Mouse (Mus musculus) monocyte, adult 5-6 weeks (primary cell): Measurements from ENCODE around the gene Six5. TPM values are rescaled to one million over a fixed set of nuclear protein-coding genes. Genes with fewer than 3 reads are reported as not detected.
"Not testable (repeated sequence)": the region's sequence is repeated elsewhere in the genome, so short reads cannot be mapped to it uniquely, and the experiment has no call there.

Experiments
- ATAC-seq: fragments of 153-309, 156-312 bp; replicated peaks from 2 replicates; pipeline ENCODE4 v1.8.0; 2017; ENCODE audit warnings: mild to moderate bottlenecking; ENCODE audit not compliant: low TSS enrichment, insufficient number of reproducible peaks, severe bottlenecking, poor library complexity, low FRiP score
- total RNA-seq: library from RNA; stranded (forward); fragments of 200-1000, 200-491, 200-594 nt; gene quantifications from 3 replicates; pipeline ENCODE4 v1.2.3, GENCODE M21; 2017

Six5 gene
- not detected in 3 replicates for total RNA-seq

DNA sequence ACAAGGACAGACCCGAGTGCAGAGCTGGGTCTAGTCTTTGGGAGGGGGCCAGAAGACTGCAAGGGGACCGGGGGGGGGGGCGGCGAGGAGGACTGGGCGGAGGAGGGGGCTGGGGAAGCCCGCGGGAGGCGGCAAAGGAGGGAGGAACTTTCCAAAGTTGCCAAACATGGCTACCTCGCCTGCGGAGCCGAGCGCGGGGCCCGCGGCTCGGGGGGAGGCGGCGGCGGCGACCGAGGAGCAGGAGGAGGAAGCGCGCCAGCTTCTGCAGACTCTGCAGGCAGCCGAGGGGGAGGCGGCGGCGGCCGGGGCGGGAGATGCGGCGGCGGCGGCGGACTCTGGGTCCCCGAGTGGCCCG lies at the start of gene Six5:
Gene Six5 (plus strand): TSS at position 124 of the 355 bp plus-strand sequence.
- ATAC-seq: no peak

DNA sequence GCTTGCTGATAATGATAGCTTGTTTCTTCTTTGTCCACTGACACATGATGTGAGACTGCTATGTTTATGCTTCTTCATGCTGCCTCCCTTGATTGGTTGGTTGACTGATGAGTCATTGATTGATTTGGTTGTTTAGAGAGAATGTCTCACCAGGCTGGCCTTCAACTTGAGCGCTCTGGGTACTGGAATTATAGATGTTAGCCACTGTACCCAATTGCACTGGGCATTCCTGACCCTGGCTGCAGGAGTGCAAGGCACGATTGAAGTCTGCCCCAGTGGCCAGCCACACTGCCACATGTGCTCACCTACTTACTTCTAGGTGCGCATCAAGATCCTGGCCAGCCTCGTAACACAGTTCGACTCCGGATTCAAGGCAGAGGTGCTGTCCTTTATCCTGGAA lies 49.8 kb upstream of the Six5 start:
- ATAC-seq: no peak

DNA sequence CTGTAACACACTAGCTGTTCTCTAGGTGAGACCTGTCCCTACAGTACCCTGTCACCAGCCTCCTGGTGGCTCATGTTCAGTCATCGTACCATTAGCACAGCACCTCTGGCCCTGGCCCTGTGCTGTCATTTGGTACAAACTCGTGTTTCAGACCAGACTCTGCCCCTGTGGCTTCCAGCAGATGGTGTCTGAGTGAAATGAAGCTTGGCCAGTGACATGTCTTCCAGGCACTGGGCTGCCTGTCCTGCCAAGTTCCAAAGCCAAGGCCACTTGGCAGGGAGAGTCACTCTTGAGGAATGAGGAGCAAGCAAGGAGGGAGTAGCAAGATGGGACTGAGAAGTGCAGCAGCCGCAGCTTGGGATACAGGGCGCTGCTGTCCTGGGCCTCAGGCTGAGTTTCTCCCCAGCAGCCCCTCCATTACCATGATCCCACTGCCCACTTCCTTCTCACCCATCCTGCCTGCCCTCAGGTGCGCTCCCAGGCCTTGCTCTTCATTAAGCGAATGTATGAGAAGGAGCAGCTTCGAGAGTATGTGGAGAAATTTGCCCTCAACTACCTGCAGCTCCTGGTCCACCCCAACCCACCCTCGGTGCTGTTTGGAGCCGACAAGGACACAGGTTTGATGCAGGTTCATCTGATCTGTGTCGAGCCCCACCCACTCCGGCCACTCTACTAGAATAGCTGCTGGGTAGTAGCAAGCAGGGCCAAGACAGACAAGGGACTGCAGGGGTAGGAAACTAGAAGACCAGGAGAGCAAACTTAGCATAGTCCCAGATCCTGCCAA lies 47.9 kb upstream of the Six5 start:
- ATAC-seq: no peak

DNA sequence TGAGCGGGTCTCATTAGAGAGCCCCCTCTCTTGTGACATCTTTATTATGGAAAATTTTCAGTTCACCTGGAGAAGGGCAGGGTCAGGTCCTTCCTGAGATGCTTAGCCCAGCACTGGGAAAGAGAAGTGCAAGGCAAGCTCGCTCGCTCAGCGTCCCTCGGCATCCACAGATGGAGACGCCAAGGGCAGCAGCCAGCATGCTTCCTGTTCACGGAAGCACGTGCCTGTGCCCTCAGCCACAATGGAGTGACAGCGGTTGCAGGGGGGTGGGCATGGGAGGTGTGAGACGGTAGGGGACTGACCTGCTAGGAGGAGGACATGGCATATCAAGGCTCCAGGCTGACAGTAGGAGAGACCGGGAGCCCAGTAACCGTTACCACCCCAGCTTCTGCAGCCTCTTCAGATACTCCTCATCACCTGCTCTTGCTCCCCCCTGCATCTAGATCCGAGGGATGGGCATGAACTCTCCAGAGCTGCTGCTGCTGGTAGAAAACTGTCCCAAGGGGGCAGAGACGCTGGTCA lies 46.3 kb upstream of the Six5 start:
- no peak for ATAC-seq

DNA sequence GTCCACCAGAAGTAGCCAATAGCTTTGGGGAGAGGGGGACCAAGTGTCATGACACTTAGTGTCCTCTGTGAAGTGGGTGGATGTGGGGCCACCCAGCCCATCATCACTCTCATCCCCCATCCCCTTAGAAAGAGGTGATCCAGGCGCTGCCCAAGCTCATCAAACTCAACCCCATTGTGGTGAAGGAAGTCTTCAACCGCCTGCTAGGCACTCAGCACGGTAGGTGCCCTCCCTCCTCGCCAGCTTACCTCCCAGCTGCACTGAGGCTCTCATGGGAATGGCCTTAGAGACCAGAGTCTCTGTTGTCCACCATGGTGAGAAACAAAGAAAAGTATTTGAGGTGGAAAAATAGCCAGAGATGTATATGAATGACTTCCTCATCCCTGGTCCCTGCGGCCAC lies 45.1 kb upstream of the Six5 start:
- no peak for ATAC-seq

DNA sequence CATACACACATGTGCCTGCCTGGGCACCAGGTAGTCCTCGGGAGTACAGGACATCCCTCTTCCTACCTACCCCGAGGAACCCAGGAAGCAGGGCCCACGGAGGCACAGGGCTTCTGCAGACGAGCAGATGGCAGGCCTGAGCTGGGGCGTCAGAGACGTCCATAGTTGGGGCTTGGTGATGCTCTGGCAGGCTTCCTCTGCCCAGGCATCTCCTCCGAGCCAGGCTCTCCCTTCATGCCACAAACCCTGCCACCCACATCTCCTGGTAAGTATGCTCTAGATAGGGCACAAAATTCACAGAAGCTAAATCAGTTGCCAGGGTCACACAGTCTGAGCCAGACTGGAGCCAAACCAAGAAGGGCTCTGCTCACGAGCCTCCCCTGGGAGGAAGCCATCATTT lies 44.2 kb upstream of the Six5 start:
- ATAC-seq: no peak

DNA sequence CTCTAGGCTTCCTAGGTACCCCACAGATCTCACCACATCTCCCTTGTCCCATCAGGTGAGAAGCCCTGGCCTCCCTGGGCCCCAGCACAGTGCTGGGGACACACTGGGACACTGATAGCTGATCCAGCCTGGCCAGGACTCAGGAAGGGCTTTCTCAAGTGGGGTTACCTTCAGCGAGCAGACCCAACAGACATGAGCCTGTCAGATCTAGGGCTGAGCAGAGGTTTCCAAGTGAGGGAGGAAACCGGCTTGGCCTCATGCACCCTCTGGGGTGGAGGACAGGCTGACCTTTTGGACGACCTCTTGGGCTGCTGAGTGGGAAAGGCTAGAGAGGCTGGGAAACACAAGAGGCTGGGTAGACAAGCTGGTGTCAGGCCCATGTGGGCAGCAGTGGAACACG lies 43.2 kb upstream of the Six5 start:
- no peak for ATAC-seq

DNA sequence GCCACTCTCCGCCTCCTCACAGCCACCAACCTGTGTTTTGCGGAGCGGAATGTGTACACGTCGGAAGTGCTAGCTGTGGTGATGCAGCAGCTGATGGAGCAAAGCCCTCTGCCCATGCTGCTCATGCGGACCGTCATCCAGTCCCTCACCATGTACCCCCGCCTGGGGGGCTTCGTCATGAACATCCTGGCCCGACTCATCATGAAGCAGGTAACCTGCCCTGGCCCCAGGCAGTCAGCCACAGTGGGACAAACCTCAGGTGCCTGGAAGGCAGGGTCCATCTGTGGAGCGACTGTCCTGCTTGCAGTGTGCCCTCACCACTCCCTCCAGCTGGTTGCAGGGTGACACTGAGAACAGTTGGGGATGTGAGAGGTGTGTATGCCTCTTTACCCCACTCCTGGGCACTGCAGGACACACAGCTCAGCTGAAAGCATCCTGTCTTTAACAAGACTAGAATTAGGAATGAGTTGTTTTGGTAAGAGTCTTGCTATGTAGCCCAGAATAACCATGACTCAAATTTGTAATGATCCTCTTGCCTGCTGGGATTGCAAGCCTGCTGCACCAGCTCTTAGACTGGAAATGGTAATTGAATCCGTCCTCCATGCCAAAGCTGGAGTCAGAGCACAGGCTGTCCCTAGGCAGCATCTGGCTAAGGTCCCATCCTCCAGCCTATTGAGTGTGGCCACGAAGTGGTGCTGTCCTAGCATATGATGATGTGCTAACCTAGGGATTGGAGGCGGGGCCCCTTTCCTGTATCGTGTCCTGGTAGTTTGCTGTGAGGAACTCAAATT lies 41.9 kb upstream of the Six5 start:
- ATAC-seq: no peak

DNA sequence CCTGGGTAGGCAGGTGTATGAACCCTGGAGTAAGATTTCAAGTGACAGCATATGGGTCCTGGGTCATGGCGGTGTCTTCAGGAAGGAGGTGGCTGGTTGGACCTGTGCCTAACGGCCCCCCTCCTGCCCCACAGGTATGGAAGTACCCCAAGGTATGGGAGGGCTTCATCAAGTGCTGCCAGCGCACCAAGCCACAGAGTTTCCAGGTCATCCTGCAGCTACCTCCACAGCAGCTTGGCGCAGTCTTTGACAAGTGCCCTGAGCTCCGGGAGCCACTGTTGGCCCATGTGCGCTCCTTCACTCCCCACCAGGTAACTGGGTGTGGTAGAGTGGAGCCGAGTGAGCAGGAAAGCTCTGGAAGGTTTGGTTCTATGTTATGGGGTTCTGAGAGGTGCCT lies 41.3 kb upstream of the Six5 start:
- ATAC-seq: no peak

DNA sequence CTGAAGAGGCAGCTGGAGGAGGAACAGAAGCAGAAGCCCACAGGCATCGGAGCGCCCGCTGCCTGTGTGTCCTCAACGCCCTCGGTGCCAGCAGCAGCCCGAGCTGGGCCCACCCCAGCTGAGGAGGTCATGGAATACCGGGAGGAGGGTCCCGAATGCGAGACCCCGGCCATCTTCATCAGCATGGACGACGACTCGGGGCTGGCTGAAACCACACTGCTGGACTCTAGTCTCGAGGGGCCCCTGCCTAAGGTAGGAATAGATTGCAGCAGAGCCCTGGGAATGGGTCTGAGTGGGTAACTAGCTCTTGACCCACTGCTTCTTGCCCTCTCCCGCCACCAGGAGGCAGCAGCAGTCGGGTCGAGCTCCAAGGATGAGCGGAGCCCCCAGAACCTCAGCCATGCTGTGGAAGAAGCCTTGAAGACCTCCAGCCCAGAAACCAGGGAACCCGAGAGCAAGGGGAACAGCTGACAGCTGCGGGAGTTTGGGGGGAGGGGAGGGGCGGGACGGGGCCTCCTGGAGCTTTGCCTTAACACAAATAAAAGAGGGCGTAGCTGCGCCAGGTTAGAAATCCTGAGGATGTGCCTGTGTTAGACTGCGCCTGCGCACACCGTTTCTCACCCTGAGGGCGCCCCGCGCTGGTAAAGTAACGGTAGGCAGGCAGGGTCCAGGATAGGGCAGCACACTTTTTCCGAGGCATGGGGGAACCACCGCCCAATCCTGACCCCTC lies 40.2 kb upstream of the Six5 start, which contains the start of gene Rsph6a:
Gene Rsph6a (plus strand): TSS at position 644 of the 730 bp plus-strand sequence.
- no peak for ATAC-seq

DNA sequence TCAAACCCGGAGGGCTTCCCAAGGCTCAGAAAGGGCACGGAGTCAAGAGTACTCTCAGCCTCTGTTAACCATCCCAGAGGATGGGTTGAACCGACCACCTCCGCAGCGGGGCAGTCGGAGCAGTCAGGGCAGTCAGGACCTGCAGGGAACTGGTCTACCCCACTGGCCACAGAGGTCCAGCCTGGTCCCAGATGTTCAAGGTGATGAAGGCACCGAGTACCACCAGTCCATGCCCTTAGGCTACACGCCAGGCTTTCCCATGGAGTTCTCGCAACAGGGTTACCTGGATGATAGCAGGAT lies 39.7 kb upstream of the Six5 start:
- no peak for ATAC-seq

DNA sequence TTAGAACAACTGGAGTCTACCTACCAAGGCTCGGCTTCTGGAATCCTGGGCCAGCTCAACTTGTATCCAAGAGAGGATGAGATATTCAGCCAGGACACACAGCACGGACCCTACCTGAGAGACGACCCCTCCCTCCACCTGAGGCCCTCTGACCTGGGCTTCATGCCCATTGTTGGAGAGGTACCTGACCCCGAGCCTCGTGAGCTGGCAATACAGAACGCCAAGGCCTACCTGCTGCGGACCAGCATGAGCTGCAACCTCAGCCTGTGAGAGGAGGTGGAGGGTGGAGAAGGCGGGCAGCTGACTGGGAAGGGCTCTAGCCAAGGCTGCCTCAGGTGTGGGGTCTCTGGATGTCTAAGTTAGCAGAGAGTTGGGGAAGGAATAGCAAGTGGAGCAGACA lies 39.3 kb upstream of the Six5 start:
- no peak for ATAC-seq

DNA sequence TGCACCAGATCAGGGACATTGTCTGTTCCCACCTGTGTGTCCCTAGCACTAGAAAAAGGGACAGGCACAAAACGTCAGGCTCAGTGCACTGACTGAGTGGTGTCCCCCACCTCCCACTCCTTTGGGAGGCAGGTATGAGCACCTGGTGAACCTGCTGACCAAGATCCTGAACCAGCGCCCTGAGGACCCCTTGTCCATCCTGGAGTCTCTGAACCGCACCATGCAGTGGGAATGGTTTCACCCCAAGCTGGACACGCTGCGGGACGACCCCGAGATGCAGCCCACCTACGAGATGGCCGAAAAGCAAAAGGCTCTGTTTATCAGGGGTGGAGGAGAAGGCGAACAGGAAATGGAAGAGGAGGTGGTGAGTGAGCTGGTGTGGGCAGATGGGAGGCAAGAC lies 37.0 kb upstream of the Six5 start:
- ATAC-seq: no peak

DNA sequence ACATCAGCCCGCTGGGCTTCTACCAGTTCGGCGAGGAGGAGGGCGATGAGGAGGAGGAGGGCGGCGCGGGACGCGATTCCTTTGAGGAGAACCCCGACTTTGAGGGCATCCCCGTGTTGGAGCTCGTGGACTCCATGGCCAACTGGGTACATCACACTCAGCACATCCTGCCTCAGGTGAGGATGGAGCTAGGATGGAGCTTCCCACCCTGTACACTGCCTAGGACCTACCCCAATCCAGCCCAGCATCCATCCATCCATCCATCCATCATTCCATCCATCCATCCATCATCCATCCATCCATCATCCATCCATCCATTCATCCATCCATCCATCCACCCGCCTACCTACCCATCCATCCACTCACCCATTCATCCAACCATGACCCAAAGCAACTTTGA lies 28.5 kb upstream of the Six5 start:
- no peak for ATAC-seq

DNA sequence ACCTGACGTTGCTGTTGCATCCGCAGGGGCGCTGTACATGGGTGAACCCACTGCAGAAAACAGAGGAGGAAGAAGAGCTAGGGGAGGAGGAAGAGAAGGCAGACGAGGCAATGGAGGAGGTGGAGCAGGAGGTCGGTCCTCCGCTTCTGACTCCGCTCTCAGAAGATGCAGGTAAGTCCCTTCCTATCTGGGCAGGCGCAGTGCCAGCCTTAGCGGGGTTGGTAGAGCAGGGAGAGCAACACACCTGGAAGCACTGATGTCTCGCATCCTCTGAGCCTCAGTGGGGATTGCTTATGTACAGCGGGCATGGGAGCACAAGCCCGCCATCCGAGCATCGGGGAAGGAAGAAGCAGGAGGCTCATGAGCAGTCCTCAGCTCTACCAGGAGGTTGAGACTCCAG lies 27.3 kb upstream of the Six5 start:
- peak; percentile 25; the same call in 1 of the 2 replicates for ATAC-seq

DNA sequence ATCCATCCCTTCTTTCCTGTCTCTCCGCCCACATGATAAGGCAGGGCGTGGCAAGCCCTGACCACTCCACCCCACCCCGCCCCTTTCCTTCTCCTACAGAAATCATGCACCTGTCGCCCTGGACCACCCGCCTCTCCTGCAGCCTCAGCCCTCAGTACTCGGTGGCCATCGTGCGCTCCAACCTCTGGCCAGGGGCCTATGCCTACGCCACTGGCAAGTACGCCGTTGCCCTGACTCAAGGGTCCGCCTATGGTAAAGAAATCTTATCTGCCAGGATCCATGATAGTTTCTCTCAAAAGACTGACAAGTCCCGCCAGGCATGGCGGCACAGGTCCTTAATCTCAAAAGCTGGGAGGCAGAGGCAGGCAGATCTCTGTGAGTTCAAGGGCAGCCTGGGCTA lies 26.5 kb upstream of the Six5 start:
- ATAC-seq: no peak

DNA sequence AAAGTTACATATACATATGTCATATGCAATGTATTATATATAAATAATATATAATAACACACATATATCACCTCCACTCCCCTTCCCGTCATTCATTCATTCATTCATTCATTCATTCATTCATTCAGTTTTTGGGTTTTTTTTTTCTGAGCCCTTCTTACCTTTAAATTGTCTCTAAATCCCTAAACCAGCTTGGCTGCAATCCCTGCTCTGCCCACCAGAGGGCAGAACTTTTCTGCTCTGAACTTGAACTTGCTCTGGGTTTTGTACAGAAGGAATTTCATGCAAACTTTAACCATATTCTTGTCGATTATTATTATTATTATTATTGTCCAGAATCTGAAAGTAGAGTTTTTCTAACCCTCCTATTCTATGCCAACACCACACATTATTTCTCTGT lies 25.7 kb upstream of the Six5 start:
- no peak for ATAC-seq

DNA sequence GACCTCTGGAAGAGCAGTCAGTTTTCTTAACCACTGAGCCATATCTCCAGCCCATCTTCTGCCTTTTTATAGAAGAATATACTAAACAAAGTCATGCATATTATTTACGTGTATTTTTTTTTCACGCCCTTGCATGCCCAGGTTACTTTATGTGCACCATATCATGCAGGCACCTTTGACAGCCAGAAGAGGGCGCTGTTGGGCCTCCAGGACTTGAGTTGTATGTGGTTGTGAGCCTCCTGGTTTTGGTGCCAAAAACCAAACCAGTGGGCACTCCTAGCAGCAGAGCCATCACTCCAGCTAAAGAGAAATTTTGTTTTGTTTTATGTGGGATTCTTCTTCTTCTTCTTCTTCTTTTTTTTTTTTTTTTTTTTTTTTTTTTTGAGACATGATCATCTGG lies 24.9 kb upstream of the Six5 start:
- no peak for ATAC-seq

DNA sequence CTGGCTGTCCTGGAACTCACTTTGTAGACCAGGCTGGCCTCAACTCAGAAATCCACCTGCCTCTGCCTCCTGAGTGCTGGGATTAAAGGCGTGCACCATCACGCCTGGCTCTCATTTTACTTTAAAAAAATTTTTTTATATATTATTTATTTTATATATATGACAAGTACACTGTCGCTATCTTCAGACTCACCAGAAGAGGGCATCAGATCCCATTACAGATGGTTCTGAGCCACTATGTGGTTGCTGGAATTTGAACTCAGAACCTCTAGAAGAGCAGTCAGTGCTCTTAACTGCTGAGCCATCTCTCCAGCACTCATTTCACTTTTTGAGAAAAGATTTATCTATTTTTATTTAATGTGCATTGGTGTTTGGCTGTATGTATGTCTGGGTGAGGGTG lies 23.4 kb upstream of the Six5 start:
- ATAC-seq: not testable (repeated sequence)

DNA sequence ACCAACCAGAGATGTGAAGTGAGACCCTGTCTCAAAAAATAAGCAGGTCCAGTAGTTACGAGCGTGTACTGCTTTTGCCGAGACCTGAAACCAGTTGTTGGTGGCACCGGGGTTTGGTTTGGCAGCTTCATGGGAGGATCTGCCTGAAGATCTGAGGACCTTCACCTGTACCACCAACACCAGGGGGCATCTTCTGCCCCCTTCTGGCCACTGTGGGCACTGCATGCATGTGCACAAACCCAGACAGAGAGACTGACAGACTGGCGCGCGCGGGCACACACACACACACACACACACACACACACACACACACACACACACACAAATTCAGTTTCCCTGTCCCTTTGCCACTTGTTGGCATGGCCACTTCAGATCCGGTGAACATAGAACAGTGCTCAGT lies 20.9 kb upstream of the Six5 start:
- ATAC-seq: no peak
